Mouse (Mus musculus) R1 (cell line): ENCODE data around the gene 2010300C02Rik.

ENCODE experiments used
- DNase-seq: peaks from one replicate; pipeline ENCODE4 v3.0.0-alpha.2; 2018; ENCODE audit warnings: low read depth, low spot score

The 2010300C02Rik gene

GRCm38 (mm10) chr1:37572528-37573272 is 147.2 kb downstream of the 2010300C02Rik start:
- no peak for DNase-seq

DNA sequence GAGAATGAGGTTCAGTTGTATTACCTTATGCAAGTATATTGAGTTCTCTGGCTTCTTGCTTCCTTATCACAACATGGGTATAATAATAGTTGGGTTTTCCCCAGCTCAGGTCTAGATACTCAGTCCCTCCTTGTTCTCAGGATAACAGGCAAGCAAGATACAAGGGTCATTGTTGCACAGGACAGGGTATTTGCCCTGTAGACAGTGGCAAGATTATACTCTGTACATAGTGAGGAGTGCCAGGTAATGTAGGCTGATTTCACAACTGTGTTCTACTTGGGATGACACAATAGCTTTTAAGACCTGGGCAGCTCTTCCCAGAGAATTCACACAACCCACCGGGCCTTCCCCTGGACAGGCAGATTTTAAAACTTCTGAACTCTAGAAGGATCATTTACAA is 151.5 kb downstream of the 2010300C02Rik start:
- no peak for DNase-seq

- DNase-seq = no peak
These were observed 153.1 kb downstream of the 2010300C02Rik start for GRCm38 (mm10) chr1:37566754-37567153.

- no peak for DNase-seq
These were observed 153.5 kb downstream of the 2010300C02Rik start for GRCm38 (mm10) chr1:37566344-37566743.

DNA sequence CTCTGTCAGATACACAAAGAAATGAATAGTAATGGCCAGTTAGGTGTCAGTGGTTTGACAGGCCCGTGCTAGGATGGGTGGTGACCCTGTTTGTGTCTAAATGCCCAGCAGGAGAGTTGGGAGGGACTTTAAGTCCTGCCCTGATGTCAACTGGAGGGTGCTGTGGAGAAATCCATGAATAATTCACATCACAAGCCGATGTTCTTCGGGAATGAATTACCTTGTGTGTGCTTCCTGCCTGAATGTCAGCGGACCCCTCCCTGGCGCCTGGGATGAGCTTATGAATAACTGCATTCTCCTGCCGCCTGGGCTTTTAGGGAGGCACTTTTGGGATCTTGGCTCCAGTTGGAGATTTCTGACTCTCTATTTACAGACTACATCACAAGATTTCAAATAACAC is 154.5 kb downstream of the 2010300C02Rik start:
- peak; percentile 31 for DNase-seq

DNA sequence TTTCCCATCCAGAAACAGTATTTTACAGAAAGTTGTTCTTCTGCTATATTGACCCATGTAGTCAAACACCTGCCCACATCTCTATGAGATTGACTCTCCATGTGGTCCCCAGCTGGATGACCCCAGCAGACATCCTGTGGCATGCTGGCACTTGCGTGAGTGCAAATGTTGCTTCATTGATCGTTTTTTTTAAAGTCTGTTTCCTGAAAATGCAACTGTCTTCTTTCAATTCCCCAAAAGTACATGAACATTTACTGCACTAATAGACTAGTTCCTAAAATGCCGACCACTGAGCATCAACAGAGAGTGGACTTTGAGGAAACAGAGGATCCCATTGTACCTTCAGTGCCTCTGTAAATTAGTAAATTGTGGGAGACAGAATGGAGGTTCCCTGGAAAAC is 157.9 kb downstream of the 2010300C02Rik start:
- no peak for DNase-seq
